Mouse (Mus musculus) heart, embryonic 12.5 days (tissue): ENCODE results near the gene Nkx2-2. TPM values are rescaled to one million over a fixed set of nuclear protein-coding genes. Genes with fewer than 3 reads are reported as not detected.
"Not testable (repeated sequence)": the region's sequence is repeated elsewhere in the genome, so short reads cannot be mapped to it uniquely, and the experiment has no call there.

Source experiments
- ATAC-seq: fragments of 200-750 bp; cut with Nextera tagmentation; 2 replicates; pipeline ENCODE4 v1.8.0; 2017; ENCODE audit warnings: moderate TSS enrichment, moderate library complexity; ENCODE audit not compliant: insufficient number of reproducible peaks, low FRiP score
- H3K27ac ChIP-seq: fragments of 300-500 bp; sonication (generic); 2 replicates; pipeline ENCODE4 v1.5.1; 2016; ENCODE audit warnings: mild to moderate bottlenecking, moderate library complexity; ENCODE audit not compliant: poor library complexity, severe bottlenecking
- H3K27me3 ChIP-seq: fragments of 300-500 bp; sonication (generic); replicated peaks from 2 replicates; pipeline ENCODE4 v1.6.1; 2016; ENCODE audit warnings: mild to moderate bottlenecking, moderate library complexity
- H3K36me3 ChIP-seq: fragments of 300-500 bp; sonication (generic); 2 replicates; pipeline ENCODE4 v1.6.1; 2016; ENCODE audit warnings: mild to moderate bottlenecking, moderate library complexity
- H3K4me1 ChIP-seq: fragments of 300-500 bp; sonication (generic); replicated peaks from 2 replicates; pipeline ENCODE4 v1.6.1; 2016; ENCODE audit warnings: mild to moderate bottlenecking
- H3K4me2 ChIP-seq: fragments of 300-500 bp; sonication (generic); 2 replicates; pipeline ENCODE4 v1.6.1; 2016; ENCODE audit warnings: mild to moderate bottlenecking, moderate library complexity
- H3K4me3 ChIP-seq: fragments of 300-500 bp; sonication (generic); 2 replicates; pipeline ENCODE4 v1.5.1; 2016; ENCODE audit warnings: mild to moderate bottlenecking
- H3K9ac ChIP-seq: fragments of 300-500 bp; sonication (generic); 2 replicates; pipeline ENCODE4 v1.6.1; 2016; ENCODE audit warnings: mild to moderate bottlenecking, moderate library complexity
- H3K9me3 ChIP-seq: fragments of 300-500 bp; sonication (generic); replicated peaks from 2 replicates; pipeline ENCODE4 v1.6.1; 2016; ENCODE audit warnings: mild to moderate bottlenecking, moderate library complexity
- WGBS: fragments of 180-500 bp; shearing (Covaris S2); methylation state at CpG from one replicate; pipeline ENCODE4 v1.1.7; 2016; 5-methylcytosine and 5-hydroxymethylcytosine counted together
- polyA plus RNA-seq: library from polyadenylated mRNA; unstranded; fragments of >200 nt; fragmentation: Nextera tagmentation; extraction: Ambion mirVana; gene quantifications from 2 replicates; pipeline ENCODE4 v1.2.1, GENCODE M21; 2016

Nkx2-2 gene
- polyA plus RNA-seq, 1 experiment from 2014 or later, result not detected

DNA sequence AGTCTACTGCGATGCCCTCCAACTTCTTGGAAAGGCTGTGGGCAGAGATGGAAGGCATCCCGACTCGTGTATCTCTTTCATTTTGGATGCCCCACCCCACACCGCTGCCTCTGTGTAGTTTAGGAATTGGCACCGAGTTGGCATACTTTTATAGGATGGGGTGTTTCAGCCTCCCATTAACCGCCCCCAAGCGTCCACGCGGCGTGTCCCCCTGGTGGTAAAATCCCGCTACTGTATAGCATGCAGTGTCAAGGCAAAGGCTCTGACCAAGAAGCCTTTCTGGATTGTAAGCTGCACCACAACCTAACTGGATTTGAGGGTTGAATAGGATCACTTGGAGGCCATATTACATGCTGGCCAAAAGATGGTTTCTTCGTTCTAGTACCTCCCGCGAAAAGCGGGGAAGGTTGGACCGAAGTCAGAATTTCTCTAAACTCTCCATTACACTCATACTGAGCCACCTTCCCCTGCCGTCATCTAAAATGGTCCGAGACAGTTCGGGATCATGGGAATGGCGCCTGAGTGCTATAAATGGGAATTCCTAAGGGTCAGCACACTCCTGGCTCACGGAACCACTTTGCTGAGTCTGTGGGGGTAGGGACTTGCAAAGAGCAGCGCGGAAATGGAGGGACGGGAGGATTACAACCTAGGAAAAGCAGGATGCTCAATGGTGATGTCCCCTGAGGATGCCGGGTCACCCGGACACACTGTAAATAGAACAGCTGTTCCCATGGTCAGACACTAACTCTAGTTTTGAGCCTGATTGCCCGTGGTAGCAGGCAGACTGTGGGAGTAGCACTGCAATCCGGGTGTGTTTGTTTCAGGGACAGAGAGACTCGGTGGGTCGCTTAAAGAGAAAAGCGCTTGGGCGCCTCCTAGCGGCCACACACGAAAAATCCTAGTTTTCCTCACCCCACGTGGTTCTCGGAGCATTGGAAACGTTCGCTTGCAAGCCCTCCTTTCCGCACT is 15.7 kb downstream of the Nkx2-2 start:
- peak; percentile 55; the same call in 1 of the 2 replicates for ATAC-seq
- 1% methylated on average over 39 of the region's 39 CpGs for WGBS
- H3K9ac ChIP-seq, result 0 out of 2 replicates have a peak overlapping the region, but pooled peaks have one; percentile 27

DNA sequence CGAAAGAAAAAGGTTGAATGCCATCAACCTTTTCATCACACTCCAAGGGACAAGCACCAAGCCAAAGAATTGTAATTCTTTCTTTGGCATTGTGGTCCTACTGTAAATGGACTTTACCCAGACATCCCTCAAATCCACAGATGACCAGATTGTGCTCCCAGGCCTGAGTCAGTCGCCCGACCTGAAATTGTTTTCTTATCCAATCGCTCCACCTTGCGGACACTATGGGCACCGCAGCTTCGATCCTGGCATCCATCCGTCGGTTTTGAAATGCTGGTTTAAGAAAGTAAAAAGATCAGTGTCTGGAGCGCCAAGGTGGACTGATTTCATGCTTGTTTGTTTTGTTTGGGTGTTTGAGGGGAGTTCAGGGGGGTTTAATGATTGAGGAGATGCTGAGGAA is 16.4 kb downstream of the Nkx2-2 start:
- WGBS, result 8% methylated on average over 10 of the region's 10 CpGs
- 0 out of 2 replicates have a peak overlapping the region, but pooled peaks have one; percentile 27 for H3K9ac ChIP-seq
- no peak for ATAC-seq

More for the DNA sequence above, 15.7 kb downstream of the Nkx2-2 start:
- 0 out of 2 replicates have a peak, but pooled peaks cover 3% of the 10 kb centered on the region for H3K4me1 ChIP-seq
- peak overlapping the region; percentile 40 for H3K4me3 ChIP-seq
- peak overlapping the region; percentile 74 for H3K4me2 ChIP-seq
- no peak overlapping the region for H3K27ac ChIP-seq
- H3K9me3 ChIP-seq, result no peaks in the 10 kb centered on the region
- H3K36me3 ChIP-seq, result no peaks in the 10 kb centered on the region
- H3K27me3 ChIP-seq, result peaks cover 73% of the 10 kb centered on the region

DNA sequence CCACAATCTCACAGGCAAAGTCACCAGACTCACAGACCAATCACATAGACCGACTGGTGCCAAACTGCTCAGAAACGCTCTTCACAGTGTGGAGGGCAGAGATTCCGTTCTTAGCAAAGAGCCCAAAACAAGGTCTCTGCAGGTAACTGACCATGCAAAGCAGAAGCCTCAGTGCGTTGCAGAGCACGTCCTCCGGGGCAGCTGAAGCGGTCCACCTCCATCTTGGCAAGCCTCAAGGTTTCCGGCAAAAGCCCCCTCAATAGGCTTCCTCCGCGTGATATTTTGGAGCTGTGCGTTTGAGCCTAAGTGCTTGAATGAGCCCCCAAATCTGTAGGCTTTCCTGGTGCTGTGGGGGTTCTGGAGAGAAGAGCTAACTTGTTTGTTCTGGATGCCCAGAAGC is 18.7 kb downstream of the Nkx2-2 start:
- no peak overlapping the region for H3K9ac ChIP-seq
- no peak for ATAC-seq
- 0 out of 2 replicates have a peak, but pooled peaks cover 3% of the 10 kb centered on the region for H3K4me1 ChIP-seq
- H3K9me3 ChIP-seq, result no peaks in the 10 kb centered on the region
- no peaks in the 10 kb centered on the region for H3K36me3 ChIP-seq
- peaks cover 50% of the 10 kb centered on the region for H3K27me3 ChIP-seq
- no peak overlapping the region for H3K27ac ChIP-seq
- no peak overlapping the region for H3K4me3 ChIP-seq
- no peak overlapping the region for H3K4me2 ChIP-seq
- WGBS, result 75% methylated on average over 11 of the region's 11 CpGs

More for the DNA sequence above, 16.4 kb downstream of the Nkx2-2 start:
- peak overlapping the region; percentile 74 for H3K4me2 ChIP-seq
- peaks cover 74% of the 10 kb centered on the region for H3K27me3 ChIP-seq
- H3K36me3 ChIP-seq, result no peaks in the 10 kb centered on the region
- H3K9me3 ChIP-seq, result no peaks in the 10 kb centered on the region
- H3K4me3 ChIP-seq, result peak overlapping the region; percentile 40
- H3K4me1 ChIP-seq, result 0 out of 2 replicates have a peak, but pooled peaks cover 3% of the 10 kb centered on the region
- no peak overlapping the region for H3K27ac ChIP-seq

DNA sequence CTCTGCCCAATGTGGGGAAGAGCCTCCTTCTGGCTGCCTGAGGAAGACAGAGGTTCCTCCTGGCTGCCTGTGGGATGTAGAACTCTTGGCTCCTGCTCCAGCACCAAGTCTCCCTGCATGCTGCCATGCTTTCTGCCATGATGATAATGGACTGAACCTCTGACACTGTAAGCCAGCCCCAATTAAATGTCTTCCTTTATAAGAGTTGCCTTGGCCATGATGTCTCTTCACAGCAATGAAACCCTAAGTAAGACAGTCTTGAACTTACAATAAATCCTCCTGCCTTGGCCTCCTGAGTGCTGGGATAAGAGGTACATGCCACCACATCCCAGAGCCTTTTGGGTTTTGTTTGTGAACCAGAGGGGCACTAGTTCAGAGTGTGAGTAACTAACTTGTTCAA is 20.3 kb downstream of the Nkx2-2 start:
- Histone ChIP-seq H3K27ac (no peak overlapping the region), H3K27me3 (peaks cover 35% of the 10 kb centered on the region), H3K4me1 (0 out of 2 replicates have a peak, but pooled peaks cover 3% of the 10 kb centered on the region), H3K4me3 (no peak overlapping the region), H3K36me3 (no peaks in the 10 kb centered on the region), H3K9ac (no peak overlapping the region), H3K9me3 (no peaks in the 10 kb centered on the region), H3K4me2 (no peak overlapping the region)
- no peak for ATAC-seq

DNA sequence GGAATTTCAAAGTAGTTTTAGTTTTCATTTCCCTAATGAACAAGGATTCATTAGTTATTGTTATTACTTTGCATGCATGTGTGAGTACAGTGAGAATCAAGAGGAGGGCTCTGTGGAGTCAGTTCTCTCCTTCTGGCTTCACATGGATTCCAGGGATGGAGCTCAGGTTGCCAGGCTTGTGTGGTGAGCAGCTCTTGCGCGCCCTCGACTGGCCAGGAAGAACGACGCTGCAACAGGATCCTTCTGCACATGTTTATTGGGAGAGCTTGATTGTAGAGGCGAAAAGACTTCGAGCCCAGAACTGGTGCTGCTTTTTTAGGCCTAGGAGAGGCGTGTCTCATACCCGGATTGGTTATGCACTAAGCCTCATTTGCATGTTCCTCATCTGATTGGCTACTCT is 23.5 kb downstream of the Nkx2-2 start:
- not testable (repeated sequence) for H3K4me3 ChIP-seq, H3K4me1 ChIP-seq, ATAC-seq, H3K27ac ChIP-seq, H3K9me3 ChIP-seq, H3K36me3 ChIP-seq, H3K9ac ChIP-seq, H3K4me2 ChIP-seq
- H3K27me3 ChIP-seq, result peaks cover 22% of the 10 kb centered on the region
- 74% methylated on average over 9 of the region's 9 CpGs for WGBS

DNA sequence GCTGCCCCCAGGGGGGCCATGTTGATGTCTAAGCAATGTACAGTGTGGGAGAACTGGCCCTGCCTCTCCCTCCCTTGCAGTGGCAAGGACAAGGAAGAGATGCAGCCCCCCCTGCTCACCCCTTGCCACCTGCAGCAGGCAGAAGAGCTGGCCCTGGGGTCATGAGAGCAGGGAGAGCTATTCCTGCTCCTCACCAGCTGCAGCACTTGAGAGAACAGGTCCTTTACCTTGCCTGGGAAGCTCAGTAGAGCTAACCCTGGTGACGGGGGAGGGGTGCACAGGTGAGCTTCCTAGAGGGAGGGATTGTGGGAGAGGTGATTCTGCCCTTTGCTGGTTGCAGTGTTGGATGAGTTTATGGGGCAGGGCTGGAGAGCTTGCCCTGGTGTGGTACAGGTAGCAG is 28.2 kb downstream of the Nkx2-2 start:
- no peaks in the 10 kb centered on the region for H3K4me1 ChIP-seq
- no peak overlapping the region for H3K4me2 ChIP-seq
- H3K27ac ChIP-seq, result no peak overlapping the region
- 72% methylated on average over 1 of the region's 1 CpGs for WGBS
- no peaks in the 10 kb centered on the region for H3K36me3 ChIP-seq
- H3K27me3 ChIP-seq, result peaks cover 10% of the 10 kb centered on the region; the same call in 1 of the 2 replicates
- no peak overlapping the region for H3K9ac ChIP-seq
- no peak overlapping the region for H3K4me3 ChIP-seq
- ATAC-seq, result no peak
- no peaks in the 10 kb centered on the region for H3K9me3 ChIP-seq

DNA sequence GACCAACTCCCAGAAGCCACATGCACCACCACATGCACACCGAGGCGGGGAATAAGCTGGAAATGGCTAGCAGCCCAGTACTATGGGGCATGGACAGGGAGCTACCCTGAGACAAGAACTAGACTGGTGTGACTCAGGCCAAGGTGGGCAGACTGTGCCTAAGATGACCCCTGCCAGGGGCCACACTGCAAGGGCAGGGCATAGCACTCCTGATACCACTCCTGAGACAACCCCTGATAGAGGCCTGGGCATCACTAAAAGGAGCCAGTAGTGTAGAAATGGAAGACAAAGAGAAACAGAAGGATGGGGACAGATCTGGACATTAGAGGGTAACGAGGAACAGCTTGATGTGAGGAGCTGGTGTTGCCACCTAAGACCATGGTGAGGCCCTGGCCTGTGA is 28.7 kb downstream of the Nkx2-2 start:
- no peaks in the 10 kb centered on the region for H3K36me3 ChIP-seq
- ATAC-seq, result no peak
- H3K27me3 ChIP-seq, result peaks cover 10% of the 10 kb centered on the region; the same call in 1 of the 2 replicates
- H3K27ac ChIP-seq, result no peak overlapping the region
- no peak overlapping the region for H3K4me3 ChIP-seq
- no peak overlapping the region for H3K4me2 ChIP-seq
- no peaks in the 10 kb centered on the region for H3K9me3 ChIP-seq
- no peaks in the 10 kb centered on the region for H3K4me1 ChIP-seq
- WGBS, result 79% methylated on average over 3 of the region's 3 CpGs
- no peak overlapping the region for H3K9ac ChIP-seq

DNA sequence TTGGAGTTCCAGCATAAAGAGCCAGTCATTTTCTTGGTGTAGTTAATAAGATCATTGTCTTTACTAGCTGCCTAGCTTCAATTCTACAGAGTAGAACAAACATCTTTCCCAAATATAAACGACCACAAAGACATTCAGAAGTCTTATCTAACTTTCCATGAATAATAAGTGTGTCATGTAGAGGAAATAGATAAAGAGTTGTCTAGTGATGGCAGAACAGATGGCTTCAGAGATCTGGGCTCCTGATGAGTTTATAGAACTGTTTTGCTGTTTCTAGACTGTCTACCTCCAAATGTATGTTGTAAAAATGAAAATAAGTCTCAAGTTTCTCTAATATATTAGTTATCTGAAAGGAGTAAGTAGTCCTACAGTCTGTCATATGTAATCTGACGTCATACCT is 41.5 kb downstream of the Nkx2-2 start:
- ATAC-seq, result no peak
- Histone ChIP-seq H3K4me3 (no peak overlapping the region), H3K27ac (no peak overlapping the region), H3K9ac (no peak overlapping the region), H3K4me1 (no peaks in the 10 kb centered on the region), H3K4me2 (no peak overlapping the region), H3K36me3 (no peaks in the 10 kb centered on the region), H3K27me3 (no peaks in the 10 kb centered on the region), H3K9me3 (no peaks in the 10 kb centered on the region)
- WGBS, result 51% methylated on average over 2 of the region's 2 CpGs

Other genes with a start within 250 kb of the Nkx2-2 start
- 62.0 and 64.3 TPM in 2 replicates for gene Xrn2, start 181.2 kb downstream of the Nkx2-2 start, polyA plus RNA-seq
- not detected in 2 replicates for gene Nkx2-4, start 108.8 kb downstream of the Nkx2-2 start, polyA plus RNA-seq
- gene Pax1, start 167.7 kb upstream of the Nkx2-2 start, polyA plus RNA-seq, result 0.06 TPM in 1 of 2 replicates, not detected in the other